Mouse (Mus musculus) limb, embryonic 12.5 days (tissue): ENCODE measurements at regions not wholly inside any gene's neighbourhood (a gene's known extent, or its start where the extent isn't known, plus 50 kb on each side); places are given as distances from the start of the nearest gene placed in this dataset.

ENCODE experiments used
- ATAC-seq: fragments of 200-750 bp; cut with Nextera tagmentation; 2 replicates; pipeline ENCODE4 v1.8.0; 2017; ENCODE audit warnings: low read depth, moderate TSS enrichment; ENCODE audit not compliant: insufficient number of reproducible peaks, insufficient read depth, low FRiP score, low TSS enrichment
- H3K27ac ChIP-seq: fragments of 300-500 bp; sonication (generic); 2 replicates; pipeline ENCODE4 v1.5.1; 2016; ENCODE audit warnings: mild to moderate bottlenecking, moderate library complexity
- H3K27me3 ChIP-seq: fragments of 300-500 bp; sonication (generic); 2 replicates; pipeline ENCODE4 v1.6.1; 2016; ENCODE audit warnings: mild to moderate bottlenecking, moderate library complexity
- H3K36me3 ChIP-seq: fragments of 300-500 bp; sonication (generic); 2 replicates; pipeline ENCODE4 v1.6.1; 2016; ENCODE audit warnings: mild to moderate bottlenecking, moderate library complexity
- H3K4me1 ChIP-seq: fragments of 300-500 bp; sonication (generic); replicated peaks from 2 replicates; pipeline ENCODE4 v1.6.1; 2016
- H3K4me2 ChIP-seq: fragments of 300-500 bp; sonication (generic); 2 replicates; pipeline ENCODE4 v1.6.1; 2016; ENCODE audit warnings: mild to moderate bottlenecking, moderate library complexity
- H3K4me3 ChIP-seq: fragments of 300-500 bp; sonication (generic); replicated peaks from 2 replicates; pipeline ENCODE4 v1.5.1; 2016; ENCODE audit warnings: mild to moderate bottlenecking
- H3K9ac ChIP-seq: fragments of 300-500 bp; sonication (generic); replicated peaks from 2 replicates; pipeline ENCODE4 v1.6.1; 2016; ENCODE audit warnings: mild to moderate bottlenecking, moderate library complexity
- H3K9me3 ChIP-seq: fragments of 300-500 bp; sonication (generic); 2 replicates; pipeline ENCODE4 v1.6.1; 2016; ENCODE audit warnings: mild to moderate bottlenecking, moderate library complexity
- WGBS: fragments of 180-500 bp; shearing (Covaris S2); methylation state at CpG from one replicate; pipeline ENCODE4 v1.1.7; 2016; 5-methylcytosine and 5-hydroxymethylcytosine counted together

DNA sequence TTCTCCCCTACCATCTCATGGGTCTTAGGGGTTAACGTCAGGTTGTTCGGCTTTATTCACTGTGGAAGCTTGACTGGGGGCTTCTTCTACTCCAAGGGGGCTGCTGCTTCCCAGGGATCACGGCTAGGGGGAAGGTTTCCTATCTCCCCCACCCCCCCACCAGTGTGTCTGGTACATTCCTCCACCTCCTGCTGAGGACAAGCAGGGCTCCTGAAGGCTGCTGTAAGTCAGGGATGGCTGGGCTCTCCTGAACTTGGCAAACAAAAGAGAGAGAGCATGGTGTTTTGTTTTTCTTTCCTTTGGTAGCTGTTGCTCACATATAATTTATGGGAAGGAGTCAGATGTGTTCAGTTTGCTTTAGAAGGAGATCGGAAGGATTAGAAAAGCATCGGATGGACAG is 54.7 kb upstream of the Commd3 start:
- ATAC-seq = no peak
- no peak overlapping the region for H3K9ac ChIP-seq
- H3K4me2 ChIP-seq = no peak overlapping the region
- H3K36me3 ChIP-seq = no peaks in the 10 kb centered on the region
- H3K27me3 ChIP-seq = peaks cover 9% of the 10 kb centered on the region
- no peak overlapping the region for H3K27ac ChIP-seq
- WGBS = 25% methylated on average over 5 of the region's 5 CpGs
- H3K9me3 ChIP-seq = no peaks in the 10 kb centered on the region
- H3K4me1 ChIP-seq = peaks cover 11% of the 10 kb centered on the region
- no peak overlapping the region for H3K4me3 ChIP-seq

DNA sequence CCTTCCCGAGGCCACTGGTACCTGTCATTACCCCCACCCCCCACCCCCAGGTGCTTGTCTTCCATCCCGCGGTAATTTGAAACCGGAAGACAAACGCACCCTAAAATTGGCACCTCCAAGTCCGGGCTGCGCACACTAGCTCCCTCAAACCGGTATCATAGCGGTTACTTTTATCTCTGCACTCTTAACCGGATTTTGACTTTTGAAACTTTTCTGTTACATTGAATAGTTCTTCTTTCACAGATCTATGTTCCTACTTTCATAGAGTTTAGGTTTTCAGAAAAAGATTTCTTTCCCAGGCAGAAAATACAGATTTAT is 62.4 kb upstream of the Commd3 start:
- H3K27ac ChIP-seq = no peak overlapping the region
- 2% methylated on average over 10 of the region's 10 CpGs for WGBS
- H3K9ac ChIP-seq = no peak overlapping the region; the same call in 1 of the 2 replicates
- peaks cover 21% of the 10 kb centered on the region for H3K4me1 ChIP-seq
- H3K27me3 ChIP-seq = peaks cover 47% of the 10 kb centered on the region
- ATAC-seq = no peak
- H3K4me2 ChIP-seq = peak overlapping the region; percentile 66
- H3K36me3 ChIP-seq = no peaks in the 10 kb centered on the region
- H3K4me3 ChIP-seq = peak overlapping the region; percentile 40
- H3K9me3 ChIP-seq = no peaks in the 10 kb centered on the region

DNA sequence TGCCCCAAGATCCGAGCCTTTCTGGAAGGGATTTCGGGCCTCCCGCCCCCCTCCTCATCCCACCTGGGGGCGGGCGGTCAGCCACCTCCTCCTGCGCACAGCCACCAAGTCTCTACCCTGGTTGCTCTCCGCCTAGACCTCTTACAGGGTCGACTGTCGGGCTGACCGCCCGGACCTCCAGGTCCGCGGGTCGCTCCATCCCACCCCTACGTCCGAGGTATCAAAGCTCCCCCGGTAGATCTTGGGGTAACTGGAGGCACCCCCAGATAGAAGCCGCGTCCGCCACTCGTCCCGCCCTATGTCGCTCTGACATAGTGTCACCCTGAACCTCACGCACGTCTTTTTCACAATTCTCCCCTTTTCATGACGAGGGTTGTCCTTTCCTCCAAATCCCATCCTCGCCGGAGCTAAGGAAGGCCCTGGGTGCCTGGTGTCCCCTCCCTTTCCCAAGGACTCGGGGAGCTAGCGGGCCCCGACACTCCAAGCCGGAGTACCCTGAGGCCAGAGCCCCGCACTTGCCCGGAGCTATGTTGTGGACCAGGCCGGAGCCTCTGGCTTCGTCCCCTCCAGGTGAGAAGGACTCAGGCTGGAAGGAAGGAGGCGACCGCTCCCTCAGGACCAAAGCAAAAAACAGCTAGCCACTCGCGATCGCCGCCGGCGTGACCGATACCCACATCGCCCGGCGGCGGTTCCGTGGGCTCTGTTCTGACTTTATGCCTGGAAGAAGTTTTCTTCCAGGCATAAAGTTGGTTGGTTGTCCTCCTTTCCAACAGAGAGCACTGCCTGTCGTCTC is 62.9 kb upstream of the Commd3 start:
- H3K27me3 ChIP-seq = peaks cover 47% of the 10 kb centered on the region
- no peaks in the 10 kb centered on the region for H3K9me3 ChIP-seq
- no peak overlapping the region for H3K27ac ChIP-seq
- H3K9ac ChIP-seq = peak overlapping the region; percentile 54
- H3K4me1 ChIP-seq = peaks cover 21% of the 10 kb centered on the region
- ATAC-seq = peak; percentile 47; the same call in 1 of the 2 replicates
- WGBS = under 1% methylated on average over 51 of the region's 51 CpGs
- peak overlapping the region; percentile 40 for H3K4me3 ChIP-seq
- H3K4me2 ChIP-seq = peak overlapping the region; percentile 66
- no peaks in the 10 kb centered on the region for H3K36me3 ChIP-seq

DNA sequence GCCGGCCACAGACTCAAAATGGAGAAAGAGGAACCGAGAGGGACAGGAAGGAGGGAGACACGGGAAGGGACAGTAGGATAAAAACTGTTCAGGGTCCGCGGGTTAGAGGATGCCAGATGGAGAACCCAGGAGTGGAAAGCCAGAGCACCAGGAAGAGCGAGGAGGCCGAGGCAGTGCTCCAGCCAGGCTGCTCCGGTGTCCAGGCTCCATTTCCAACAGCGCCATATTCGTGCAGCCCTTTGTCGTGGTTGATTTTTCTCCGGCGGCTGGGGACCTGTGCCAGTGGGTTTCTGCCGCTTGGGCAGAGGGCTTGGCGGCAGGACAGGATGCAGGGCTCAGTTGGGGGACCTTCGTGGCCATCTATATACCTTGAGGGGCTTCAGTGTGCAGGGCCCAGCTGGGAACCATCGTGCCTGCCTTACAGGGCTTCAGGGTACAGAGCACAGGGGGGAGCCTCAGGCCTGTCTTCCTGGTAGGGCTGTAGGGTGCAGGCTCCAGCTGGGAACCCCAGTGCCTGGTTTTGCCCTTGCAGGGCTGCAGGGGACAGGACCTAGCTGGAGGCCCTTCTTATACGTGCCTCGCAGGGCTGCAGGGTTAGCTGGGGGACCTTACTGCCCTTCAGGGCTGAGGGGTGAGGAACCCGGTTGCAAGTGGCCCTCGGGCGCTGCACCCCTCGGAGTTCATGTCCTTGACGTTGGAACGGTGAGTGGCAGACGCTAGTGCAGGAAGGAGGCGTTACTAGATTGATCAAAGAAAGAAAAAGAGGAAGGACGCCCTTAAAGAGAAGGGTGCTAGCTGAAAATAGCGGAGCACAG is 63.7 kb upstream of the Commd3 start:
- no peaks in the 10 kb centered on the region for H3K9me3 ChIP-seq
- H3K4me3 ChIP-seq = peak overlapping the region; percentile 40
- ATAC-seq = peak; percentile 84
- peak overlapping the region; percentile 66 for H3K4me2 ChIP-seq
- peaks cover 55% of the 10 kb centered on the region for H3K27me3 ChIP-seq
- WGBS = under 1% methylated on average over 29 of the region's 29 CpGs
- H3K36me3 ChIP-seq = no peaks in the 10 kb centered on the region
- no peak overlapping the region for H3K27ac ChIP-seq
- H3K9ac ChIP-seq = peak overlapping the region; percentile 54; the same call in 1 of the 2 replicates
- H3K4me1 ChIP-seq = peaks cover 21% of the 10 kb centered on the region

DNA sequence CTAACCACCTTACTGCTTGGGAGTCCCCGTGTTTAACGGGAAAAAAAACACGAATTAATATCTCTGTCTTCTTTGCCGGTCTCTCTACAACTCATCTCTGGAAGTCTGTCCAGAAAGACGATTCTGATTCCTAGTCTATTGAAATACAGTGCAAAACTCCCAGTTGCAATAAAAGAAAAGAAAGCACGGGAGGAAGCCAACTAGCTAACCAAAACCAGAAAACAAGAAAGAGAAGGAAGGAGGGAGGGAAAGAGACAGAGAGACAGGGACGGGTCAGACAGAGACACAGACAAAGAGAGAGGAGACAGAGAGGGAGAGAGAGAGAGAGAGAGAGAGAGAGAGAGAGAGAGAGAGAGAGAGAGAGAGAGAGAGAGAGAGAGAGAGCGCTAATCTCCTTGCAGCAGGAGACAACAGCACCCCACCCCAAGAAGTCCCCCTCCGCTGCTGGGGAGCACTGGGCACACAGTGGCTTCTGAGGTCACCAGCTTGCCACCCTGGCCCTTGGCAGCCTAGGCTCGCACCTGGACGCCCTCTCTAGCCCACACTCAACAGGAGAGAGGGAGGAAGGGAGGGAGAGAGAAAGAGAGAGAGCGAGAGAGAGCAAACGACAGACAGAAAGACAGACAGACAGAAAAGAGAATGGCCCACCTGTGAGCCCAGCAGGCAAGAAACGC is 64.5 kb upstream of the Commd3 start:
- under 1% methylated on average over 14 of the region's 14 CpGs for WGBS
- ATAC-seq = no peak
- peak overlapping the region; percentile 54; the same call in 1 of the 2 replicates for H3K9ac ChIP-seq
- H3K9me3 ChIP-seq = no peaks in the 10 kb centered on the region
- H3K4me3 ChIP-seq = peak overlapping the region; percentile 40
- no peaks in the 10 kb centered on the region for H3K36me3 ChIP-seq
- H3K27ac ChIP-seq = no peak overlapping the region
- H3K4me2 ChIP-seq = peak overlapping the region; percentile 66
- peaks cover 57% of the 10 kb centered on the region for H3K27me3 ChIP-seq
- H3K4me1 ChIP-seq = peaks cover 21% of the 10 kb centered on the region

DNA sequence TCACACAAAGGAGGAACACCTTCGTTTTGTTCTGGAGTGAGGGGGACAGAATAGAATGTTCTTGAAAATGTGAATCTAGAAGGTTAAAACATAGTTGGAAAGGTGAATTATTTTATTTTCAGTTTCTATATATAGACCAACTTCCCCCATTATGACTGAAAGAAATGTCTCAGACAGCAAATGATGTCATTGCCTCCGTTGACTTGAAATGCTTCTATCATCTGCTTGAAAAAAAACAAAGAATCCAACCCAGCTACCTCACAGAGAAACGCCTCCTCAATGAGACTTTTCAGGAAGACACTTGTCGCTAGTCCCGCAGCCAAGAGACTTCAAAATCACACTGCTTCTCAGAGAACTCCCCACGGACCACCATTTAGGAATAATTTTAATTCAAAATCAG is 65.1 kb upstream of the Commd3 start:
- H3K4me3 ChIP-seq = no peak overlapping the region
- no peak overlapping the region for H3K4me2 ChIP-seq
- H3K9me3 ChIP-seq = no peaks in the 10 kb centered on the region
- no peaks in the 10 kb centered on the region for H3K36me3 ChIP-seq
- H3K27me3 ChIP-seq = peaks cover 57% of the 10 kb centered on the region
- WGBS = 6% methylated on average over 6 of the region's 6 CpGs
- H3K4me1 ChIP-seq = peaks cover 21% of the 10 kb centered on the region
- no peak overlapping the region for H3K27ac ChIP-seq
- H3K9ac ChIP-seq = no peak overlapping the region
- no peak for ATAC-seq

DNA sequence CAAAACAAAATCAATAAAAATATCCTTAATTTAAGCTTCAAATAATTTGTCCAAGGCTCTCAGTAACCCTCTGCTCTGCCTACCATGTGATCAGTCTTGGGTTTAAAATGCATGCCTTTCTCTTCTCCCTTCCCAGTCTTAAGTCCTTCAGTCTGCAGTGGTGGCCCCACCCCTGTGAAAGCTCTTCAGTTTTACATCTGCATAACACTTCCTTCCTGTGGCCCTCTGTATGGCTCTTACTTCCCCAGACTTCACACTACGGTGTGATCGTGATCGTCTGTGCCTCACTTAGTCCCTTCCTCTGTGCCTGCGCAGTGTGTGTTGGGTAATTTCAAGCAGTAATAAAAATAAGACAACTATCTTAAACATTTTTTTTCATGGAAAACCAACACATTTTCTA is 80.0 kb upstream of the Commd3 start:
- whole genome bisulfite sequencing = 55% methylated on average over 4 of the region's 4 CpGs
- ATAC-seq = no peak
- no peak overlapping the region for H3K27ac ChIP-seq

DNA sequence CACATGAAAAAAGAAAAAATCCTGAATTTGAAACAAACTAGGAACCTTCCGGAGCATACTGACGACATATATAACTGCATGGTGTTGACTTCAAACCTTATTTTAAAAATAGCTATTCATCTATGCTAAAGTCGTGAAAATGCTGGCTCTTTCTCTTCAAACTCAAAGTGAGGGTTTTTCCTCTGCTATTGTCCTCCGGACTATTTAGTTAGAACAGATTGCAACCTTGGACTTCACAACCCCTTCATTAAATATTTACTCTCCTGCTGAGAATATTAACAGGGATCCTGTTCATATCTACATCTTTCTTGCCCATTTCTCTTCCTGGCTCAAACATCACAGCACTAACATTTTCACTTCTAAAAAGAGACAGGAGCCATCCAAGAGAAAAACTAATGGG is 84.0 kb upstream of the Commd3 start:
- Histone ChIP-seq H3K9me3 (no peaks in the 10 kb centered on the region), H3K36me3 (no peaks in the 10 kb centered on the region), H3K4me3 (peak overlapping the region; percentile 52), H3K27me3 (peaks cover 12% of the 10 kb centered on the region), H3K4me1 (no peaks in the 10 kb centered on the region; the same call in 1 of the 2 replicates), H3K4me2 (peak overlapping the region; percentile 58), H3K27ac (no peak overlapping the region), H3K9ac (peak overlapping the region; percentile 53; the same call in 1 of the 2 replicates)
- WGBS = 2% methylated on average over 4 of the region's 4 CpGs
- no peak for ATAC-seq

More for the DNA sequence above, 80.0 kb upstream of the Commd3 start:
- H3K9me3 ChIP-seq = no peaks in the 10 kb centered on the region
- no peak overlapping the region for H3K4me2 ChIP-seq
- no peaks in the 10 kb centered on the region; the same call in 1 of the 2 replicates for H3K4me1 ChIP-seq
- no peak overlapping the region for H3K9ac ChIP-seq
- no peaks in the 10 kb centered on the region for H3K36me3 ChIP-seq
- peaks cover 5% of the 10 kb centered on the region; the same call in 1 of the 2 replicates for H3K27me3 ChIP-seq
- no peak overlapping the region for H3K4me3 ChIP-seq

DNA sequence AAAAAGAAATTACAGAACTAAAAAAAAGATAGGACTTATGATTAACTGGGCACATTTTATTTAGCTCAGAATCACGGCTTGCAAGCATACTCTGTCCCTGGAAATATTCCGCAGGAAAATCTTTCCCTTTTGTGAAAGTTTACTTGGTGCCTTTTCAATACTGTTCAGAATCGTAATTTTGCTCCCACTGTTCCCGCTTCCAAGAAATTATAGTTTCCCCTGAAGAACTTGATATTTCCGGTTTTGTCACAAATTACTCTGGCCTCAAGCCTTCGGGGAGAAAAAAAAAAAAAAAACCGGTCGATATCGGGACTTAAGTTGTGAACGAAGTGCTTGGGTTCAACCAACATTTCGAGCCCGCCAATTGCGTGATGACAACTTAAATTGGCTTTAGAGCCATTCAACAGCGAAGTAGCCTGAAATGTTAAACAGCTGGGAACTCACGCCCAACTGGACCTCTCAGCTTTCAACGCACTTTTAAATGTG is 84.4 kb upstream of the Commd3 start:
- under 1% methylated on average over 16 of the region's 16 CpGs for WGBS
- peak overlapping the region; percentile 29; the same call in 1 of the 2 replicates for H3K27ac ChIP-seq
- no peak for ATAC-seq

DNA sequence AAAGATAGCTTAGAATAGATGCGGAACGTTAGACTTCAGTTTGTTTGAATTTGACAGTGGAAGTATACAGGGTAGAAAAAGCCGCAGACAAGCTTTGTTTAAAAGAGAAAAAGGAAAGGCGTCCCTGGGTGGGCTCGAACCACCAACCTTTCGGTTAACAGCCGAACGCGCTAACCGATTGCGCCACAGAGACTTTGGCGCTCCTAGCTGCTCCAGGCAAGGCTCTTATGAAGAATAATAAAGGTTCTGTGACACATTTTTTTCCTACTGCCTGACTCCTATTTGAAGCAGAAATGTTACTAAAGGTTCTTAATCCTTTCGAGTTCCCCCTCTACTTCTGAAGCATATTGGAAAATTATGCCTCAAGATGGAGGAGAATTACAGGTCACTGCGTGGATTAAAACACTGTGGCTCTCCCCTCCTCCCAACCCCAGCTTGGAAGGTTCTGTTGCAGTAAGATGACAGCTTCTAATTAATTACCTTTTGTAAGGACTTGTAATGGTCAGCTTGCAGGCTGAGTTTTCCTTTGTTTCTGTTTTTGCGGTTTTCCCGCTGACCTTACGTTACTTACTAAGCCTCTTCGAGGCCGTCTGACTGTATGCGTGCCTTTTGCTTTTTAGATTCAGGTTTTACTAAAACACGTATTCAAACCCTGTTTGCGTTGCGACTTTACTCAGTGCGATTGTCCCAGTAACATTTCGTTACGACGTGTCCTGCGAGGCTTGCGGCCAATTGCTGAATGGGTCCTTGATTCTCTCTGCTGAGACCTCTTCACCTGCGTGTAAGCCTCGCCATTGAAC is 85.1 kb upstream of the Commd3 start:
- H3K4me1 ChIP-seq = no peaks in the 10 kb centered on the region; the same call in 1 of the 2 replicates
- peak overlapping the region; percentile 53 for H3K9ac ChIP-seq
- WGBS = 1% methylated on average over 31 of the region's 31 CpGs
- H3K36me3 ChIP-seq = no peaks in the 10 kb centered on the region
- H3K27ac ChIP-seq = peak overlapping the region; percentile 29; the same call in 1 of the 2 replicates
- H3K4me3 ChIP-seq = peak overlapping the region; percentile 52
- H3K4me2 ChIP-seq = peak overlapping the region; percentile 58
- peak; percentile 61 for ATAC-seq
- no peaks in the 10 kb centered on the region for H3K9me3 ChIP-seq
- peaks cover 14% of the 10 kb centered on the region for H3K27me3 ChIP-seq

More for the DNA sequence above, 84.4 kb upstream of the Commd3 start:
- peak overlapping the region; percentile 53 for H3K9ac ChIP-seq
- no peaks in the 10 kb centered on the region for H3K36me3 ChIP-seq
- no peaks in the 10 kb centered on the region for H3K9me3 ChIP-seq
- peak overlapping the region; percentile 52 for H3K4me3 ChIP-seq
- H3K27me3 ChIP-seq = peaks cover 12% of the 10 kb centered on the region
- H3K4me1 ChIP-seq = no peaks in the 10 kb centered on the region; the same call in 1 of the 2 replicates
- H3K4me2 ChIP-seq = peak overlapping the region; percentile 58
